Mouse (Mus musculus): ENCODE results near the gene Csnk1e.
A peak's percentile ranks its signal among the peaks of the same experiment; 100 is the strongest.

The Csnk1e gene

DNA sequence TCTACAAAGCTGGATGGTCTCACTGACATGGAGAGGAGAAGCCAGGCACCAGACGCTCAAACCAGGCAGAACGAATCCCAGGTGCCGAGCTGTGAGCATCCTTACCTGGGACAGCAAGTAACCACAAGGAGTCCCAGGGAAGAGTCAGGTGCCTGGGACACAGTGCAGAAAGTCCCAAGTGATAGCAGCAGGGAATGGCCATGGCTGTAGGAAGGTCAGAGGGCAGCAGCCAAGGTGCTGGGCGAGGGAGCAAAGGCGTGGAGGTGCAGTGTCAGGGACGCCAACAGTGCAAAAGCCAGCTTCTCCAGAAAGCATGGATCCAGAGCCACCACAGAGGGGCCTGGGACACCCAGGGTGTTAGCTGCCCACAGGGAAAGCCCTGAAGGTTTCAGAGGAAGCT, 62.3 kb downstream of the Csnk1e start:
- DNase-seq (ENCODE audit: low spot score), result no peak

DNA sequence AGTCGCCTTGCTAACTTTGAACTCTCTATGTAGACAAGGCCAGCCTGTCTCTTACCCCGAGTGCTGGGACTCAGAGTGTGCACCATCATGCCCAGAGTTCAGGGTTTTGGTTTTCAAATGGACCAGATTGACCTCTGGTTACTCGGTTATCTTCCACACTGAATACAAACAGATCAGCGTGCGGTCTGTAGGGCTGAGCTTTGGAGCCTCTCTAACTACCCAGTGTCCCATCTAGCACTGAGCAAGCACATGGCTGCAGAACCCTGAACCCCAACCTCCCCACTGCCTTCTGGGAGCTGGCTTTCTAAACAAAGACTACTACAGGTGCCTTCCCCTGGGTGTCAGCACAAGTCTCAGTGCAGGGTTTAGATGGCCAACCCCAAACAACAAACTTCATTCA, 62.8 kb downstream of the Csnk1e start:
- DNase-seq (ENCODE audit: low spot score), result no peak

- peak; percentile 81 for DNase-seq (ENCODE audit: low spot score)
Observed at GRCm38 (mm10) chr15:79391447-79392093, 63.8 kb downstream of the Csnk1e start.

GRCm38 (mm10) chr15:79390434-79390833, 64.9 kb downstream of the Csnk1e start:
- no peak for DNase-seq (ENCODE audit: low spot score)

GRCm38 (mm10) chr15:79388171-79388570, 67.2 kb downstream of the Csnk1e start:
- DNase-seq (ENCODE audit: low spot score), result no peak

DNA sequence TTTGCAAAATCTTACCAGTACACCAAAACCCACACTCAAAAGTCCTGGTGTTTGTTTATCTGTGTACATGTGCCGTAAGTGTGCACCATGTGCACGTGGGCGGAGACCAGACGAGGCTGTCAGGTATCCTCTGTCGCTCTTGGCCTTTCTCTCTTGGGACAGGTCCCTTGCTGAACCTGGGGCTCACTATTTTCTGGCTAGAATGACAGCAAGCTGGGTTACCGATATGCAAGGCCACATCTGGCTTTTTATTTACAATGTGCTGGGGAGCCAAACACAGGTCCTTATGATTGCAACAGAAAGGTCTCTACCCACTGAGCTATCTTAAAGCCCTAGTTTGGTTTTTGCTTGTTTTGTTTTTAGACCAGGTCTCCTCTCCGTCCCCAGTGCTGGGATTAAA, 67.8 kb downstream of the Csnk1e start:
- no peak for DNase-seq (ENCODE audit: low spot score)

GRCm38 (mm10) chr15:79387081-79387480, 68.3 kb downstream of the Csnk1e start:
- no peak for DNase-seq (ENCODE audit: low spot score)

GRCm38 (mm10) chr15:79381644-79382043, 73.7 kb downstream of the Csnk1e start:
- no peak for DNase-seq (ENCODE audit: low spot score)

GRCm38 (mm10) chr15:79380468-79381444, 74.6 kb downstream of the Csnk1e start:
- DNase-seq (ENCODE audit: low spot score), result peak; percentile 73

GRCm38 (mm10) chr15:79379658-79380057, 75.7 kb downstream of the Csnk1e start:
- no peak for DNase-seq (ENCODE audit: low spot score)

GRCm38 (mm10) chr15:79378608-79379007, 76.8 kb downstream of the Csnk1e start:
- DNase-seq (ENCODE audit: low spot score), result no peak

- DNase-seq (ENCODE audit: low spot score), result peak; percentile 92
Observed at GRCm38 (mm10) chr15:79377681-79378080, 77.7 kb downstream of the Csnk1e start.

DNA sequence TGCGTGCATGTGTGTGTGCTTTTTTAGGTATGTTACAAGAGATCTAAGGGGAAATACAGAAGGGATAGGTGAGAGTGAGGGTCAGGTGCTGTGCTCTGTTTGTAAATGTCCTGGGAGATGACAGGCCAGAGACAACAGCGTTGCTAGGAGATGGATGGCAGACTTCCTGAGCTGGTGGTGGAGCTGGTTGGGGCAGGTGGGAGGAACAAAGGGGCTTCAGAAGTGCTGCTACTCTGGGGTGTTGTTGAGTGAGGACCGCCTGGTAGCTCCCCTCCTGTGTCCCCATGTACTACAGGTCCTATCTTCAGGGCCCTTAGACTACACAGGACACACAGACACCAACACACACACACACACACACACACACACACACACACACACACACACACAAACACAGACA, 80.6 kb downstream of the Csnk1e start:
- no peak for DNase-seq (ENCODE audit: low spot score)

DNA sequence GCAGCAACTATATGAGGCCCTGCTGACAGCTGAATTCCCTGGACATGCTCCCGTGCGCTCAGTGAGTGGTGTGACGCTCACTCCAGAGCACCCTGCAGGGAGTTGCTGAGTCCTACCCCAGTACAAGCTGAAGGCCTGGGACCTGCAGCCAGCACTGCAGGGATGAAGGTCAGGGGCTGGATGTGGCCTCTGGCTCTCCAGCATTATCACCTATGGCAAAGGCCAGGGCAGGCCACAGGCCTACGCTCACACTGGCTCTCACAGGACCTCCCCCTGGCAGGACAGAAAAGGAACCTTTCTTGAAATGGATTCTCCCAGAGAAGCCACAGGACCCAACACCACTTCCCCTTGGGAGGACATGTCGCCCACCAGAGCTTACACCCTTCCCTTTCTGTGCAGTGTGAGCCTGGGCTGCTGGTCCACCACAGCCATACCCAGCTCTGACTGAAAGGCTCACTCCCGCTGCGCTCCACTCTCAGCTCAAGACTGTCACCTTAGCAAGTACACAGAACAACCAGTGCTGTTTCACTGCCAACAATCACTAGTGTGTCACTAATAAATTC, 85.0 kb downstream of the Csnk1e start:
- DNase-seq (ENCODE audit: low spot score), result no peak

DNA sequence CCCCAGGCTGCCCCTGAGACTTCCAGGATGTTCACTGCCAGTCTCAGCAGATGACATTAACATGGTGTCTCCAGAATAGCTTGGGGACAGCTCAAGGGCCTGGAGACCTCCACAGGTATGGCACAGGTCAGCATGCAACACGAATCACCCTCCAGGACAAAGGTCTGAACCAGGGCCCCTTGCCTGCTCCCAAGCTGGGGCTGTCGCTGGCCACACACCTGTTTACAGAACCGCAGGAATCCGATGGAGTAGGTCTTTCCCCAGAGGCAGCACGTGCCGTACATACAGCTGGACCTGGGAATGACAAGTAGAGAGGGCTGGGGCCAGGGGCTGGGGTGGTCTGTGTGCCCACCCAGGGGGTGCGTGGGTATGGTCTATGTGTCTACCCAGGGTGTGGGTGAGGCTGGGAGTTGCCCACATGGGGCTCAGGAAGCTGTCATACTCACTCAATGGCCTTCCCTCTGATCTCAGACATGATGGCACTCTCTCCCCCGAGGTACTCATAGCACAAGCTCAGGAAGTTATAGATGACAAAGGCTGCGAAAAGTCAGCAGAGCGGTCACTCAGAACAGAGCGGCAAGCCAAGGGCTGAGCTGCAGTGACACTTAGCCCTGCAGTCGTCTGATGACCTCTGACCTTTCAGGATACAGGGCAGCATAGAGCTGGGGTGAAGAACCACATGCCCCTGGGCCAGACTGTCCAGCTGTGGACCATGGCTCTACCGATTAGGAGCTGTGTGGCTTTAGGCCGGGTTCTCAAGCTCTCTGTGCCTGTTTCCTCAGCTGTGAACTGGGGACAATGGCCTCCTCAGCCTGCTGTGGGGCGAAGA, 85.7 kb downstream of the Csnk1e start:
- DNase-seq (ENCODE audit: low spot score), result no peak

DNA sequence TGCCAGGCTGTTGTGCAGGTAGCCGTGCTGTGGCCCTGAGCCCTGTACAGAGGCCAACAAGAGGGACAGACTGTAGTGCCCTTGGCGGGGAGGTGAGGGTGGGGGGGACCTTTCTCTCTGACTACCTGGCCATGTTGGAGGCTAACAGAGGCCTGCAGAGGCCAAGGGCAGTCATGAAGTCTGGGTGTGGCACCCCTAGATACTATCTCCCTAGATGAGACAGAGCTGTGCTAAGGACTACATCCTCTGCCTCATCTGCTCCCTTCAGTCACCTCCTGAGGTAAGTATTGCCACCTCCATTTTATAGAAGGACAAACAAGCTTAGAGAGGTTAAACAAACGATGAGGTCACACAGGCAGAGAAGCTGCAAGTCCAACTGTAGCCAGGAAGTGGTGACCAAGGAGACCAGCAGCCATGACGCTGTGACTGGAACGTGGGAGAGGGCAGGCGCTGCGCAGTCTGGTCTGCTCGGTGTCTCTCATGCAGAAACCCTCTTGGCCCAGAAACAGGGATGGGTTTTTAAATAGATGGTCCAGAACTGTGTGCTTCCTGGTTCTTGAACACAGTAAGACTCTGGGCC, 86.4 kb downstream of the Csnk1e start:
- no peak for DNase-seq (ENCODE audit: low spot score)

DNA sequence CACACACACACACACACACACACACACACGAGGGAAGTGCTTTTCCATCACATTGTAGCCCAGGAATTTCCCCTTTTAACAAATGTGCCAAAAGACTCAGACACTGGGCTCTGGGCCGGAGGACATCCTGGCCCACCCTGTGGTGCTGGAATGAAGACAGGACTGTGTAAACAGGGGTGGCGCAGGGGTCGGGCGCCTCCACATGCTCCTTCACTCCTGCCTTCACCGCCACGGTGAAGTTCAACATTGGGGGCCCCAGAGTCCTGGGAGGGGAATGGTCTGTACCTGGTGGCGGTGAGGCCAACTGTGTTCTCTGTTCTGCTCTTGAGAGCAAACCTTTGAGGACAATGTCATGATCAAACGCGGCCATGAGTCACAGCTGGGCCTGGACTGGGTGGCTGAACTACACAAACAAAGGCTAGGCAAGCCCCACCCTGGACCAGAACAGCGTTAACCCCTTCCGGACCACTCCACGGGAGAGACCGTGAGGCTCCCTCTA, 87.0 kb downstream of the Csnk1e start:
- DNase-seq (ENCODE audit: low spot score), result peak; percentile 65

Data from MN1 (cell line).